Mouse (Mus musculus) retina, embryonic 14.5 days (tissue): Measurements from ENCODE around the gene Cenpm.
"Not testable (repeated sequence)": the region's sequence is repeated elsewhere in the genome, so short reads cannot be mapped to it uniquely, and the experiment has no call there.

Experiments used
- DNase-seq: peaks from one replicate; pipeline ENCODE4 v3.0.0-alpha.2; 2015; ENCODE audit warnings: low spot score

Cenpm gene

GRCm38 (mm10) chr15:82244115-82244804 is at the start of gene Cenpm:
Gene Cenpm, minus strand, starts transcription at chr15:82244748.
- peak; percentile 94 for DNase-seq

GRCm38 (mm10) chr15:82294059-82294458 is 49.5 kb upstream of the Cenpm start:
- DNase-seq, result peak; percentile 65

DNA sequence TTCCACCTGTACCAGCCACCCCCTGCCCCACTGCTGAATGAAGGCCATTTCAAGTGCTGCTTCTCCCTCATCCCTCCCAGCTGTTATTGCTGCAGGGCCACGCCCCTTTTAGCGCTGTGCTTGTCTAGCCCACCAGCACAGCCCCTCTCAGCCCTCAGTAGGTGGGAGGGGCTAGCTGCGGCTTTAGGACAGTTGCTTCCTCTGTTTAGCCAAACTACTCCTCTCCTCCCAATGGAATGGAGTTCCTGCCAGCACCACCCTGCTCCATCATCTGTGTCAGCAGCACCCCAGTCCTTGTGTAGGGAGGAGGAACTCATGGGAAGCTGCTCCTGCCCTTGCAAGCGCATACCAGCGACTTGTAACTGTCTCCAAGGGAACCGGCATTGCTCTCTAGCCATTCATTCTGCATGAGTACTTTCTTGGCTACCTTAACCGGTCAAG is 48.7 kb upstream of the Cenpm start:
- peak; percentile 70 for DNase-seq

GRCm38 (mm10) chr15:82292851-82293250 is 48.3 kb upstream of the Cenpm start:
- peak; percentile 12 for DNase-seq

DNA sequence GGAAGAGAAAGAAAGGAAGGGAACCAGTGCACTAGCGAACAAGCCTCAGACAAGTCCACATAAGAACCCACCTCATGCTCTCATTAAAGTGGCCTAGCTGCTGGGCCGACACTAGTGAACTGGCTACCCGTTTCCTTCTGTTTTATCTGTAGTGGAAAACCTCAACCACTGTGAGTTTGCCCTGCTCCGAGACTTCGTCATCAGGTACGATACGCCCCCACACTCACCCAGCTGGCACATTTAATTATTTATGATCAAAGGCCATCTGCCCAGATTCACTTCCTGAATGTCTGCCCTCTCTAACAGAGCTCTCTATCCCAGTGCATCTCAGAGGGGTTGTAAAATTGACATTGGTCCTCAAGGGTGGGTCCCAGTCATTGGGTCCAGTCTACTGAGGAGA is 45.7 kb upstream of the Cenpm start:
- DNase-seq, result peak; percentile 26

GRCm38 (mm10) chr15:82286157-82286556 is 41.6 kb upstream of the Cenpm start:
- no peak for DNase-seq

DNA sequence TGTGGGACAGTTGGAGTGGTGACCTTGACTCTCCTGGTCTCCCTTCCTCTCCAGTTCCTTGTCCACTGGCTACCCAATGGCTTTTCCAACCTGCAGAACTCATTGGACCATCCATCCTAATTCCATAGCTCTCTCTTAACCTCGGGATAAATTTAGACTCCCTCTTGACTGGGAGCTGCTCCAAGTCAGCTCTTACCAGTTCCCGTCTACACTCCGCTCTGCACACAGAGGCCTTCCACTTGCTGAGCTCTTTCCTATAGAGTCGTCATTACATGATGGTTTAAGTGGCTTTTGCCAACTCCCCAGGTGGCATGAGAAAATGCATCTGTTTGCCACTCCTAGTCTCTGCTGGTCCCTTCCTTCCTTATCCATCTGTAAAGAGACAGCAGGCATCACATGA is 36.1 kb upstream of the Cenpm start:
- DNase-seq, result no peak

GRCm38 (mm10) chr15:82277591-82277990 is 33.0 kb upstream of the Cenpm start:
- no peak for DNase-seq

DNA sequence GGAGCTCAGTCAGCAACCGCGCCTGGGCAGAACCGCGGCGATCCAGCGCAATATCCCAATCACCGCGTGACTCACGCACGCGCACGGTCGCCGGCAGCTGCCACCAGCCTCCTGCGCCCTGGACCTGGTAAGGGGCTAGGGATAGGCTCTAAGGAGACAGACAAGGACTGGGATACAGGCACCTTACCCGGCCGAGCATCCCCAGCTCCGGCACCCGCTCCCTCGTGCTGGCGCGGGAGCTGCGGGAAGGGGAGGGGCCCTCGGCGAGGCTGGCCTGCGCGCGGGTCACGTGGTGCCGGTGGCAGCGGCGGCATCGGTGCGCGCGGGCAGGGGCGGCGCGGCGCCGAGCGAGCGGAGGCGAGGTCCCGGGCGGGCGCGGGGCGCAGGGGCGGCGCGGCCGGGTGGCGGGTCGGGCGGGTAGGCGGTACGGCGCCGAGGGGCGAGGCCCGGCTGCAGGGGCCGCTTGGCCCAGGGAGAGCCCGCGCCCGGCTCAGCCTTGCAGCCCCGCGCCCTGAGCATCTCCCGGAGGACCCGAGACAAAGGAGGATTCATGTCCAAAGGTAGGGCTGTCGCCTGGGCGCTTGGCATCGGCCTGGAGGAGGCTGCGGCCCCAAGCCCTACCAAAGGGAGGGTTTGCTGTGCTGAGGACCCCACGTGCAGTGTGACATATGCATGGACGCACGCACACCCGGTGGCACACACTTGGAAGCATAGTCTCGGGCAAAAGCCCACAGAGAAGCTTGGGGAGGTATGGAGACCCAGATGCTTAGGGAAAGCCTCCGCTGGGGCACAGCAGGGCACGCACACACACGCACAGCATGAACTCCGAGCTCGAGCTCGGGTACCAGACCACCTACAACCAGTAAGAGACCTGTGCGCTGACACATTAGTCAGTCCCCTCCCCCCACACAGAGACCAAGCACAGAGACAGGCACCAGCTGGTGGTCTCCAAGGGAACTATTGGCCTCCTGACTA is 30.7 kb upstream of the Cenpm start:
- peak; percentile 77 for DNase-seq

GRCm38 (mm10) chr15:82274593-82274926 is 30.0 kb upstream of the Cenpm start, which contains the start of gene Sept3:
Gene Sept3, plus strand, starts transcription at chr15:82274893.
- DNase-seq, result no peak

GRCm38 (mm10) chr15:82272295-82272694 is 27.7 kb upstream of the Cenpm start:
- no peak for DNase-seq

GRCm38 (mm10) chr15:82271201-82271600 is 26.7 kb upstream of the Cenpm start:
- peak; percentile 94 for DNase-seq

DNA sequence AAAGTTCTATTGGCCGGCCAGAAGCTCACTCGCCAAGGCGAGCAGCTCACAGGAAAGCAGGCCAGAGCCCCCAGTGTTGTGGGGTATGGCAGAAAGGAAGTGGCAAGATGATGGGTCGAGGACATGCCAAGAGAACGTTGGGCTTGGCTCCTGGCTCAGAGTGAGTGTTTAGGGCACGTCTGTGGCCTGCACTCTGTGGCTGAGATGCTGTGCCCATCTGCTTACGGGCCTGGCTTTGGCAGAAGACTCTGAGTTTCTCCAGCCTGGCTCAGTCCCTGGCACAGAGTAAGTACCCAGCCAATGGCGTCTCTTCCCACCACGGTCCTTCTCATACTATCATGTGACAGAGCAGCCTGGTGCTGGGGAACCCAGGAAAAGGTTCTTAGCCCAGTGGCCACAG is 24.2 kb upstream of the Cenpm start:
- DNase-seq, result no peak

DNA sequence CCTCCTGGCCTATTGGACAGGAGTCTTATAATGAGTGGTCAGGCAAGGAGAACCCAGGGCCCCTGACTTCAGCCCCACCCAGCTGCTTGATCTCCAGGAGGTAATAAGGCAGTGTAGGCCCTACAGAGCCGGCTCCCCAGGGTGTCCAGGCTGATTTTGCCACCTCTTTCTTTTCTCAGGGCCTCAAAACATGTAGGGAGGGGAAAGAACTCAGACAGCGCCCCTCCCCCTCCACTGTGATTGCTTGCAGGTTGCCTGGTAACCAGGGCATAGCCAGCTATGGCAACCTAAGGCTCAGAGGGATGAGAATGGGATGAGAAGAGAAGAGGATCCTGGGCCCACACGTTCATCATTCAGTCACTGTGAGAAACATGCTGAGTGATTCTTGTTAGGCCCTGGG is 23.6 kb upstream of the Cenpm start:
- peak; percentile 72 for DNase-seq

DNA sequence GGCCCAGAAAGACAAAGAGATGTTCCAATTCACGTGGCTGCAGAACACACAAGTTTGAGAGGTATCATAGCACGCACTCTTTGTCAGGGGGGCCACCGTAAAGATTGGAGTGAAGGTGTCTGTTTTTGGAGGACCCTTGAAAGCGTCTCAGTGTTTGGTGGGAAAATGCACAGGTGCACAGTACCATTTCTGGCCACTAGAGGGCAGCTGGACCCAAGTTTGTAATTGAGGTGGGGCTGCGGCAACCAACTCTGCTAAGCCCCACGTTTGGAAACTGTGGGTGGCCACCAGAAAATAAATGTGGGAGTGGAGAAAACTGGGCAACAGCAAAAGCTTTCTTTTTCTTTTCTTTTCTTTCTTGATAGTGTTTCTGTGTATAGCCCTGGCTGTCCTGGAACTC is 21.8 kb upstream of the Cenpm start:
- peak; percentile 88 for DNase-seq

DNA sequence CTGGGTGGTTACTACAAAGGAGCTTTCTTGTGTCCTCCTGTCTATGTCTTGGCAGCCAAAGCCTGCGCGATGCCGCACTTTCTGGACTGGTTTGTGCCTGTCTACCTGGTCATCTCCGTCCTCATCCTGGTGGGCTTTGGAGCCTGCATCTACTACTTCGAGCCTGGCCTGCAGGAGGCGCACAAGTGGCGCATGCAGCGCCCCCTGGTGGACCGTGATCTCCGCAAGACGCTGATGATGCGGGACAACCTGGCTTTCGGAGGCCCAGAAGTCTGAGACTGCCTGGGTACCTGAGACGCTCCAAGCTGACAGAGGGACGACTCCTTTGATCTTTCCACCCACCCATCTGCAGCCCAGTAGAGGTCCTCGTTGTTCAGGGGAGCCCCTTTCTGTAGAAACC is 15.0 kb upstream of the Cenpm start:
- peak; percentile 84 for DNase-seq

- DNase-seq, result peak; percentile 78
These were observed 11.4 kb upstream of the Cenpm start for GRCm38 (mm10) chr15:82255944-82256383.

DNA sequence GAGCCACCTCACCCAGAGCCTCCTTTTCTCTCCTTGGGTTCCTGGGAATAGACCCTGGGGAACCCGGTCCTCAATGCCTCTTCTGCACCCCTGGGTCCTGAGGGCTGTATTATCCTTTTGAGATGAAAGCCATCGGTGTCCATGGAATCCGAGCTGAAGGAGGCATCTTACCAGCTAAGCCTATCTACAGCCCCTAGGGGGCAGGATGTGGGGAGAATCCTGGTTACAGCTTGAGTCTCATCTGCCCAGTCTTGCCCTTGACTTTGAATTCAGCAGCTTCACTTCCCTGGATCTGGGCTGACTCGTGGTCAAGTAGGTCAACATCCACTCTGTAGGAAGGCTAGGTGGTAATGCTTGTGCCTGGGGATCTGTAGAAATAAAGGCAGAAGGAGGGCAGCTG is 10.7 kb upstream of the Cenpm start:
- no peak for DNase-seq

DNA sequence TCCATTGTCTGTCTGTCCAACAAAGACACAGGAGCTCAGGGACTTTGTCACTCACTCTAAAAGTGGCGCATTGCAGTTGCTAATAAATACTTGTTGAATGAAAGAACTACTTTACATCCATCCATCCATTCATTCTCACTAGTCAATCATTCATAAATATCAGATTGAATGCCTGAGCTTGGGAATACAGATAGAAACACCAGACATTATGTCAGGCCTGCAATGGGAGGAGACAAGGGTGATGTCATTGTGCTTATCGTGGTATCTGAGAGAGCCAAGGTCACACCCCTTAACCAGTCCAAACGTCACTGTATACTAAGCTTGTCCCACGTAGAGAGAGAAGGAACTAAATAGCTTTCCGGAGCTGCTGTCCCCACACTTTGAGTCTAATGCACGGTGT is 7.5 kb upstream of the Cenpm start, which contains the start of gene 1500009C09Rik:
Gene 1500009C09Rik (plus strand): TSS at position 301 of the 400 bp plus-strand sequence.
- DNase-seq, result no peak

DNA sequence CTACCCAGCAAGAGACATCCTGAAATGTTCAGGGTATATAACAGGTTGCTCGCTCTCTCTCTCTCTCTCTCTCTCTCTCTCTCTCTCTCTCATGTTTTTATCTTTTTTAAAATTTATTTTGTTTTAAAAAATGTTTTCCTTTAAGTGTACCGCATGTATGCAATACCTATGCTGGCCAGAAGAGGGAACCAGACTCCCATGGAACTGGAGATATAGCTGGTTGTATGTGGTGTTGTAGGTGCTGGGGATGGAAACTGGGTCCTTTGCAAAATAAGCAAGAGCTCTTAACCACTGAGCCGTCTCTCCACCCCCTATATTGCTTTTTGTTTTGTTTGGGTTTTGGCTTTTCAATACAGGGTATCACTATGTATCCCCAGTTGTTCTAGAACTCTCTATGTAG is 7.0 kb upstream of the Cenpm start:
- no peak for DNase-seq

GRCm38 (mm10) chr15:82247131-82247776 is 2.7 kb upstream of the Cenpm start:
- DNase-seq, result no peak

- DNase-seq, result not testable (repeated sequence)
These were observed 235 bp upstream of the Cenpm start for GRCm38 (mm10) chr15:82244805-82245161.

- no peak for DNase-seq
These were observed 820 bp downstream of the Cenpm start for GRCm38 (mm10) chr15:82243742-82244114.
